Mouse (Mus musculus) lung, embryonic 15.5 days (tissue): ENCODE data around the gene Plin1. TPM values are rescaled to one million over a fixed set of nuclear protein-coding genes. Genes with fewer than 3 reads are reported as not detected.

ENCODE experiments used
- ATAC-seq: fragments of 200-750 bp; cut with Nextera tagmentation; 2 replicates; pipeline ENCODE4 v1.8.0; 2017; ENCODE audit warnings: moderate number of reproducible peaks, borderline replicate concordance; ENCODE audit not compliant: low FRiP score, low TSS enrichment; ENCODE audit errors: extremely low read depth
- H3K27ac ChIP-seq: fragments of 300-500 bp; sonication (generic); 2 replicates; pipeline ENCODE4 v1.5.1; 2015; ENCODE audit warnings: moderate library complexity, mild to moderate bottlenecking, inconsistent platforms
- H3K27me3 ChIP-seq: fragments of 300-500 bp; sonication (generic); 2 replicates; pipeline ENCODE4 v1.6.1; 2015; ENCODE audit warnings: inconsistent platforms
- H3K36me3 ChIP-seq: fragments of 300-500 bp; sonication (generic); 2 replicates; pipeline ENCODE4 v1.6.1; 2015; ENCODE audit warnings: inconsistent platforms
- H3K4me1 ChIP-seq: fragments of 300-500 bp; sonication (generic); 2 replicates; pipeline ENCODE4 v1.6.1; 2015; ENCODE audit warnings: inconsistent platforms
- H3K4me2 ChIP-seq: fragments of 300-500 bp; sonication (generic); 2 replicates; pipeline ENCODE4 v1.6.1; 2015; ENCODE audit warnings: inconsistent platforms, mild to moderate bottlenecking, moderate library complexity
- H3K4me3 ChIP-seq: fragments of 300-500 bp; sonication (generic); 2 replicates; pipeline ENCODE4 v1.5.1; 2015; ENCODE audit warnings: mild to moderate bottlenecking, inconsistent platforms
- H3K9ac ChIP-seq: fragments of 300-500 bp; sonication (generic); 2 replicates; pipeline ENCODE4 v1.6.1; 2015; ENCODE audit warnings: inconsistent platforms
- H3K9me3 ChIP-seq: fragments of 300-500 bp; sonication (generic); 2 replicates; pipeline ENCODE4 v1.6.1; 2016; ENCODE audit warnings: inconsistent platforms
- WGBS: fragments of 180-500 bp; shearing (Covaris S2); methylation state at CpG from one replicate; pipeline ENCODE4 v1.1.7; 2015; 5-methylcytosine and 5-hydroxymethylcytosine counted together
- polyA plus RNA-seq: library from polyadenylated mRNA; unstranded; fragments of >200 nt; fragmentation: Nextera tagmentation; extraction: Ambion mirVana; gene quantifications from 2 replicates; pipeline ENCODE4 v1.2.1, GENCODE M21; 2015

Plin1 gene
- polyA plus RNA-seq, 1 experiment from 2014 or later: not detected

GRCm38 (mm10) chr7:79696495-79696894, 36.2 kb downstream of the Plin1 start:
- H3K36me3 ChIP-seq: peaks cover 87% of the 10 kb centered on the region
- no peak overlapping the region for H3K4me2 ChIP-seq
- no peak for ATAC-seq
- H3K4me3 ChIP-seq: no peak overlapping the region
- no peak overlapping the region for H3K9ac ChIP-seq
- no peaks in the 10 kb centered on the region for H3K9me3 ChIP-seq
- H3K4me1 ChIP-seq: no peaks in the 10 kb centered on the region
- H3K27ac ChIP-seq: no peak overlapping the region
- 85% methylated on average over 8 of the region's 8 CpGs for WGBS
- H3K27me3 ChIP-seq: no peaks in the 10 kb centered on the region

GRCm38 (mm10) chr7:79680231-79680630, 52.5 kb downstream of the Plin1 start:
- no peak for ATAC-seq
- WGBS: 94% methylated on average over 2 of the region's 2 CpGs
- H3K27ac ChIP-seq: no peak overlapping the region
- H3K9ac ChIP-seq: no peak overlapping the region
- H3K4me2 ChIP-seq: no peak overlapping the region
- H3K4me1 ChIP-seq: no peaks in the 10 kb centered on the region
- H3K4me3 ChIP-seq: no peak overlapping the region
- H3K9me3 ChIP-seq: no peaks in the 10 kb centered on the region
- peaks cover 83% of the 10 kb centered on the region for H3K36me3 ChIP-seq
- no peaks in the 10 kb centered on the region for H3K27me3 ChIP-seq

DNA sequence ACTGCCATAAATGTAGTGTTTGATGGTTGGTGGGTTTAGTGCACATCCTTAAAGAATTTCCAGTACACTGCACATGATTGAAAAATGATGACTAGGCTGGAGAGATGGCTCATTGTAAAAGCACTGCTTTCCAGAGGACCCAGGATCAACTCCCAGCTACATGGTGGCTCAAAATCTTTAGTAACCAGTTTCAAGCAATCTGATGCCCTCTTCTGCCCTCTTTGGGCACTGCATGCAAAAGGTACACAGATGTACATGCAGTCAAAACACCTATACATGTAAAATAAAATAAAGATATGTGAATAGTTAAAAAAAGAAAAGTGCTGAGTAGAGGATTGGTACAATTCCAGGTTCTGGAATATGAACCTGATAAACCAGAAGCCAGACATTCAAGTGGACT, 53.5 kb downstream of the Plin1 start:
- H3K36me3 ChIP-seq: peaks cover 81% of the 10 kb centered on the region
- H3K27me3 ChIP-seq: no peaks in the 10 kb centered on the region
- no peak for ATAC-seq
- no peaks in the 10 kb centered on the region for H3K4me1 ChIP-seq
- H3K4me2 ChIP-seq: no peak overlapping the region
- H3K4me3 ChIP-seq: no peak overlapping the region
- H3K9ac ChIP-seq: no peak overlapping the region
- no peak overlapping the region for H3K27ac ChIP-seq
- H3K9me3 ChIP-seq: no peaks in the 10 kb centered on the region

DNA sequence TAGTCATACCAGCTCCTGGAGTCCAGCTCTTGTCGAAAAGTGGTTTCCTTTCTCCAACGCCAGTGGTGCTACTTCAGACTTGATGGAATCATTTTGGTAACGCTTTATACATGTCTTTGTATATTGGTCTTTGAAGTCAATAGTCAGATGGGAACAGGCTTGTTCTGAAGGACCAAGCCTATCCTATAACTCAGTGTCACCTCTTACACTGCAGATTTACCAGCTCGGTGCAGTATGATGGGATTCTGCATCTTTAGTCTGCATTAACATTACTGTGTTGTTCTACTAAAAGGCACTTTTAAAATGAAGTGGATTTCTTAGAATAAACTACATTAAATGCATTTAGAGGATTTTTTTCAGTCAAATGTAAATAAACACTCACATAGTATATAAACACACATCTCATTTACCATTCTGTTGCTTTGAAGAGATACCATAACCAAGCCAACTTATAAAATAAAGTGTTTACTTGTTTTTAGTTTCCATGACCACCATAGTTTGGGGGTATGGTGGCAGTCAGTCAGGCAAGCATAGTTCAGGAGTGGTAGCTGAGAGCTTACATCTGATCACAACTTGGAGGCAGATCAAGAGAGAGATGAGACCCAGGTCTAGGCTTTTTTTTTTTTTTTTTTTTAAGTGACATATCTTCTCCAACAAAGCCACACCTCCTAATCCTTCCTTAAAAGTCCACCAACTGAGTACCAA, 61.7 kb downstream of the Plin1 start:
- Histone ChIP-seq H3K36me3 (peaks cover 76% of the 10 kb centered on the region), H3K27me3 (no peaks in the 10 kb centered on the region), H3K4me3 (no peak overlapping the region), H3K27ac (0 out of 2 replicates have a peak overlapping the region, but pooled peaks have one; percentile 27), H3K9ac (no peak overlapping the region), H3K4me1 (no peaks in the 10 kb centered on the region), H3K4me2 (no peak overlapping the region), H3K9me3 (no peaks in the 10 kb centered on the region)
- WGBS: 52% methylated on average over 4 of the region's 4 CpGs
- peak; percentile 89 for ATAC-seq

Other genes with a start within 250 kb of the Plin1 start
- gene Rhcg, start 115.2 kb downstream of the Plin1 start, polyA plus RNA-seq: 0.17 TPM in 1 of 2 replicates, not detected in the other
- gene Ticrr, start 72.7 kb downstream of the Plin1 start, polyA plus RNA-seq: 11.5 and 12.6 TPM in 2 replicates
- 5.0 TPM in 2 replicates for gene Kif7, start 17.2 kb downstream of the Plin1 start, polyA plus RNA-seq
- 10.2 and 12.1 TPM in 2 replicates for gene Pex11a, start 10.2 kb upstream of the Plin1 start, polyA plus RNA-seq
- 0.78 and 0.86 TPM in 2 replicates for gene Wdr93, start 10.3 kb upstream of the Plin1 start, polyA plus RNA-seq
- gene Mesp1, start 60.9 kb upstream of the Plin1 start, polyA plus RNA-seq: not detected in 2 replicates
- gene Mesp2, start 77.8 kb upstream of the Plin1 start, polyA plus RNA-seq: 0.48 and 0.56 TPM in 2 replicates
- gene Anpep, start 128.2 kb upstream of the Plin1 start, polyA plus RNA-seq: 3.0 and 5.4 TPM in 2 replicates
- 27.8 TPM in 2 replicates for gene Ap3s2, start 187.7 kb upstream of the Plin1 start, polyA plus RNA-seq
- gene Arpin, start 202.5 kb upstream of the Plin1 start, polyA plus RNA-seq: 30.1 and 30.5 TPM in 2 replicates